Mouse (Mus musculus) lung, adult 2 months (tissue): ENCODE results near the gene Pitpnc1. TPM values are rescaled to one million over a fixed set of nuclear protein-coding genes. Genes with fewer than 3 reads are reported as not detected.

Experiments
- DNase-seq: peaks from one replicate; pipeline ENCODE4 v3.0.0; 2022
- H3K4me1 ChIP-seq: fragments of 200-500 bp; 2 replicates; pipeline ENCODE4 v1.6.1; 2011; ENCODE audit warnings: low read length; ENCODE audit not compliant: control insufficient read depth, insufficient read depth
- H3K4me3 ChIP-seq: fragments of 200-500 bp; replicated peaks from 2 replicates; pipeline ENCODE3; 2011; ENCODE audit warnings: low read depth, mild to moderate bottlenecking, control low read depth, low read length; ENCODE audit errors: extremely low read depth
- CTCF ChIP-seq: fragments of 200-500 bp; IDR thresholded peaks from 2 replicates; pipeline ENCODE4 v1.5.1; 2011; ENCODE audit warnings: mild to moderate bottlenecking, low read length, control low read depth; ENCODE audit not compliant: insufficient read depth
- POLR2A ChIP-seq: fragments of 200-500 bp; IDR thresholded peaks from 2 replicates; pipeline ENCODE4 v1.6.1; 2011; ENCODE audit warnings: low read depth, mild to moderate bottlenecking, control low read depth, low read length, borderline replicate concordance; ENCODE audit errors: extremely low read depth
- WGBS: fragments of 180-500 bp; shearing (Covaris S2); methylation state at CpG from one replicate; pipeline ENCODE4 v1.1.7; 2018; 5-methylcytosine and 5-hydroxymethylcytosine counted together
- polyA plus RNA-seq: library from polyadenylated mRNA; depleted of rRNA; stranded (reverse); fragments of >200 nt; gene quantifications from 2 replicates; pipeline ENCODE4 v1.2.3, GENCODE M21; 2012; rRNA removed

Pitpnc1 gene
- polyA plus RNA-seq, 1 experiment = 39.0 TPM

GRCm38 (mm10) chr11:107199281-107199680, 271.2 kb downstream of the Pitpnc1 start:
- 72% methylated on average over 5 of the region's 5 CpGs for WGBS
- Histone ChIP-seq H3K4me1 (no peaks in the 10 kb centered on the region), H3K4me3 (no peak overlapping the region)
- DNase-seq = no peak
- TF ChIP-seq POLR2A (no peak), CTCF (no peak)

DNA sequence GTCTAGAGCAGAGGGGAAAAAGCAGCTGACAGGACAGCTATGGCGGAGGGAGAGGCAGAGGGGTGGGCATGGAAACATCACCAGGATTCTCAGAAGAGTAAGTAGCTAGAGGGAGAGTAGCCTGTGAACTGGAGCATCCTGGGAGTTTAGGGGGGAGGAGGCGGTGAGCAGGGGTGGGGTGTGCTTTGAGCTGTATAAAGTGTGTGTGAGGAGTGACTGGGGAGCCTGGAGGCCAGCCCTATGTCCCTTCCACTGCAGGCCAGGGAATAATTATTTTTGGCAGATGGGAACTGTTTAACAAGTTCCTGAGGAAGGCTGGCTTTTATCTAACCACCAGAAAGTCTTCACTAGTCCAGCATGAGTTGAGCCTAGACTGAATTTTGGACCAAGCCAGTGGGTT, 275.2 kb downstream of the Pitpnc1 start:
- H3K4me1 ChIP-seq = no peaks in the 10 kb centered on the region
- WGBS = 74% methylated on average over 2 of the region's 2 CpGs
- no peak overlapping the region for H3K4me3 ChIP-seq
- DNase-seq = no peak
- TF ChIP-seq CTCF (no peak), POLR2A (no peak)

DNA sequence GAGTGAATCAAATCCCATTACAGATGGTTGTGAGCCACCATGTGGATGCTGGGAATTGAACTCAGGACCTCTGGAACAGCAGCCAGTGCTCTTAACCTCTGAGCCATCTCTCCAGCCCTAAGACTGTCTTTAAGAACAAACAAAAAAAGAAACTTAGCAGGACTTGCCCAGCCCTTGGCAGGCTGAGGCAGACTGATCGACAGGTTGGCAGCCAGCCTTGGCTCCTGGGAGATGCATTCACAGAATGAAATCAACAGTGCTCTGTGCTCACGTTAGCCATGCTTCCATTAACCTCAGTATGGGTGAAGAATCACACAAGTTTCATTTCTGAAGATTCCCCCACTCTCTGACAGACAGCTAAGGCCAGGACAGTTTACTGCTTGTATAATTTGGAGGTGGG, 280.1 kb downstream of the Pitpnc1 start:
- H3K4me3 ChIP-seq = no peak overlapping the region
- TF ChIP-seq CTCF (no peak), POLR2A (no peak)
- WGBS = 38% methylated on average over 2 of the region's 2 CpGs
- no peak for DNase-seq
- 0 out of 2 replicates have a peak, but pooled peaks cover 2% of the 10 kb centered on the region for H3K4me1 ChIP-seq

- under 1% methylated on average over 62 of the region's 62 CpGs for WGBS
- Histone ChIP-seq H3K4me1 (0 out of 2 replicates have a peak, but pooled peaks cover 2% of the 10 kb centered on the region), H3K4me3 (peak within 1 kb of the TSS; percentile 95)
- DNase-seq = peak; percentile 97
- TF ChIP-seq POLR2A = peak; percentile 49; the same call in 1 of the 2 replicates
- TF ChIP-seq CTCF = peak; percentile 86
Observed at GRCm38 (mm10) chr11:107188565-107189552, 281.6 kb downstream of the Pitpnc1 start, which contains the start of gene Nol11. Gene Nol11, minus strand, starts transcription at chr11:107189381.

DNA sequence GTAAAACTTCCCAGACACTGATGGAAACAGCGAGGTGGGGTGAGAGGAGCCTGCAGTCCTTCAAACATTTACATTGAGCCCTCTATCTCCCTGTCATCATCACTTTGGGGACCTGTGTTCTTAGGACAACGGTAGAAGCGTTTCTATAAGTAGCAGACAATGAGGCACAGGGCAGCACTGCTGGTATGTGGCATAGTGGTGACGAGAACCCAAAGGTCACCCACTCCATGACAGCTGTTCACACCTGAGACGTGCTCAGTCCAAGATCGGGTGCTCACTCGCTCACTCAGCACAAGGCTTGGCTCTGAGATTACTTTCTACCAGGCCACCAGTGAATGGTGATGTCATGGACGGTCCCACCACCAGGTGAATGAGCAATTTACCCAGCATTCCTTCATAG, 286.7 kb downstream of the Pitpnc1 start:
- H3K4me1 ChIP-seq = 0 out of 2 replicates have a peak, but pooled peaks cover 2% of the 10 kb centered on the region
- TF ChIP-seq POLR2A (no peak), CTCF (no peak)
- DNase-seq = no peak
- H3K4me3 ChIP-seq = no peak overlapping the region
- 88% methylated on average over 8 of the region's 8 CpGs for WGBS

DNA sequence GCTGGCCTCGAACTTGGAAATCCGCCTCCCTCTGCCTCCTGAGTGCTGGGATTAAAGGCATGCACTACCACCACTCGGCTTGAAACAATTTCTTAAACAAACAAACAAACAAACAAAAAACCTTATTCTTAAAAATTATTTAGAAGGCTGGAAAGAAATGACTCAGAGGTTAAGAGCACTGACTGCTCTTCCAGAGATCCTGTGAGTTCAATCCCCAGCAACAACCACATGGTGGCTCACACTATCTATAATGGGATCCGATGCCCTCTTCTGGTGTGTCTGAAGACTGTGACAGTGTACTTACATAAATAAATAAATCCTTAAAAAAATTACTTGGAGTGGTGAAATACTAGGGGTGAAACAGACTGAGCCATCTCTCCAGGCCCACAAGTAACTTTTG, 309.3 kb downstream of the Pitpnc1 start:
- WGBS = 62% methylated on average over 4 of the region's 4 CpGs
- no peak overlapping the region for H3K4me3 ChIP-seq
- no peaks in the 10 kb centered on the region for H3K4me1 ChIP-seq
- no peak for DNase-seq
- TF ChIP-seq CTCF (no peak), POLR2A (no peak)

DNA sequence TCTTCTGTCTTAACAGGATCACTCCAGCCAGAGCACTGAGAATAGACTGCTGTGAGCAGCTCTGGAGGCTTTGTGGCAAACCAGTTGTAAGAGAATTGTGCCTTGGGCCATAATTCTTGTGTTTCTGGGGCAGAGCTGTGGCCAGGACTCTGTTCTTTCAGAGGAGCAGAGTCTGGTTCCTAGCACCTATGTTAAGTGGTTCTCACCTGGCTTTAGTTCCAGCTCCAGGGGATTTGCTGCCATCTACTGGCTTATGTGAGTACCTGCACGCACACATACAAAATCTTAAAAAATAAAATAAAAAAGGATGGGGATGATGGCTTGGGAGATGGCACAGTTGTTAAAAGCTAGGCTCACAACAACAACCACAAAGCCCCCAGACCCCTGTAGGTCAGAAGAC, 311.5 kb downstream of the Pitpnc1 start:
- WGBS = 57% methylated on average over 1 of the region's 1 CpGs
- TF ChIP-seq CTCF = 0 out of 2 replicates have a peak, but pooled peaks have one; percentile 26
- TF ChIP-seq POLR2A = no peak
- Histone ChIP-seq H3K4me3 (no peak overlapping the region), H3K4me1 (no peaks in the 10 kb centered on the region)
- DNase-seq = no peak

Other genes with a start within 250 kb of the Pitpnc1 start
- gene Psmd12, start 8.8 kb upstream of the Pitpnc1 start, polyA plus RNA-seq = 8.3 and 12.9 TPM in 2 replicates
- 13.1 and 15.4 TPM in 2 replicates for gene Helz, start 77.2 kb upstream of the Pitpnc1 start, polyA plus RNA-seq
- gene Cacng1, start 245.8 kb upstream of the Pitpnc1 start, polyA plus RNA-seq = 19.3 TPM in 1 of 2 replicates, not detected in the other